Mouse (Mus musculus): ENCODE measurements around the gene Ptpn3.

- TF ChIP-seq CTCF (IDR thresholded peaks at IDR 0.05; ENCODE audit: control insufficient read depth, insufficient read depth, low read length) (no peak), POLR2A (IDR thresholded peaks at IDR 0.05; ENCODE audit: borderline replicate concordance, control insufficient read depth, low read depth, low read length) (no peak)
These were observed 6.1 kb upstream of the Ptpn3 start for GRCm38 (mm10) chr4:57307747-57308146.
